Mouse (Mus musculus) right cerebral cortex, adult 18-20 months (tissue): ENCODE results near the gene Rnf166.

Experiments
- DNase-seq: peaks from one replicate; pipeline ENCODE4 v3.0.0; 2022; ENCODE audit warnings: mixed read lengths

The Rnf166 gene

GRCm38 (mm10) chr8:122469407-122469806, 6.5 kb downstream of the Rnf166 start:
- no peak for DNase-seq

- DNase-seq: no peak
Observed at GRCm38 (mm10) chr8:122467816-122468215, 8.0 kb downstream of the Rnf166 start.

- no peak for DNase-seq
Observed at GRCm38 (mm10) chr8:122464985-122465384, 10.9 kb downstream of the Rnf166 start.

- DNase-seq: no peak
Observed at GRCm38 (mm10) chr8:122463651-122464640, 11.9 kb downstream of the Rnf166 start.

GRCm38 (mm10) chr8:122462510-122462909, 13.4 kb downstream of the Rnf166 start:
- no peak for DNase-seq

- peak; percentile 92 for DNase-seq
Observed at GRCm38 (mm10) chr8:122461473-122462148, 14.3 kb downstream of the Rnf166 start.

- DNase-seq: no peak
Observed at GRCm38 (mm10) chr8:122460524-122461472, 15.1 kb downstream of the Rnf166 start, which contains the start of gene Snai3. Gene Snai3, minus strand, starts transcription at chr8:122460733.

GRCm38 (mm10) chr8:122459990-122460389, 15.9 kb downstream of the Rnf166 start:
- no peak for DNase-seq

GRCm38 (mm10) chr8:122459218-122459900, 16.5 kb downstream of the Rnf166 start:
- DNase-seq: no peak

- DNase-seq: no peak
Observed at GRCm38 (mm10) chr8:122457171-122457570, 18.7 kb downstream of the Rnf166 start.

- no peak for DNase-seq
Observed at GRCm38 (mm10) chr8:122454409-122454808, 21.5 kb downstream of the Rnf166 start.

- no peak for DNase-seq
Observed at GRCm38 (mm10) chr8:122452154-122452553, 23.7 kb downstream of the Rnf166 start.

- no peak for DNase-seq
Observed at GRCm38 (mm10) chr8:122451161-122451703, 24.6 kb downstream of the Rnf166 start.

- DNase-seq: no peak
Observed at GRCm38 (mm10) chr8:122445203-122445602, 30.7 kb downstream of the Rnf166 start.

- DNase-seq: peak; percentile 84
Observed at GRCm38 (mm10) chr8:122444058-122444748, 31.7 kb downstream of the Rnf166 start.

- peak; percentile 100 for DNase-seq
Observed at GRCm38 (mm10) chr8:122443262-122444006, 32.4 kb downstream of the Rnf166 start, which contains the start of gene Mvd. Gene Mvd, minus strand, starts transcription at chr8:122443422.

GRCm38 (mm10) chr8:122442781-122443180, 33.1 kb downstream of the Rnf166 start:
- no peak for DNase-seq

GRCm38 (mm10) chr8:122442356-122442755, 33.5 kb downstream of the Rnf166 start:
- no peak for DNase-seq

GRCm38 (mm10) chr8:122441326-122441725, 34.5 kb downstream of the Rnf166 start:
- DNase-seq: no peak

- DNase-seq: no peak
Observed at GRCm38 (mm10) chr8:122439336-122439735, 36.5 kb downstream of the Rnf166 start.
